Comparison of ENCODE assay signal across 8 mouse cellular contexts in the genomic region with DNA sequence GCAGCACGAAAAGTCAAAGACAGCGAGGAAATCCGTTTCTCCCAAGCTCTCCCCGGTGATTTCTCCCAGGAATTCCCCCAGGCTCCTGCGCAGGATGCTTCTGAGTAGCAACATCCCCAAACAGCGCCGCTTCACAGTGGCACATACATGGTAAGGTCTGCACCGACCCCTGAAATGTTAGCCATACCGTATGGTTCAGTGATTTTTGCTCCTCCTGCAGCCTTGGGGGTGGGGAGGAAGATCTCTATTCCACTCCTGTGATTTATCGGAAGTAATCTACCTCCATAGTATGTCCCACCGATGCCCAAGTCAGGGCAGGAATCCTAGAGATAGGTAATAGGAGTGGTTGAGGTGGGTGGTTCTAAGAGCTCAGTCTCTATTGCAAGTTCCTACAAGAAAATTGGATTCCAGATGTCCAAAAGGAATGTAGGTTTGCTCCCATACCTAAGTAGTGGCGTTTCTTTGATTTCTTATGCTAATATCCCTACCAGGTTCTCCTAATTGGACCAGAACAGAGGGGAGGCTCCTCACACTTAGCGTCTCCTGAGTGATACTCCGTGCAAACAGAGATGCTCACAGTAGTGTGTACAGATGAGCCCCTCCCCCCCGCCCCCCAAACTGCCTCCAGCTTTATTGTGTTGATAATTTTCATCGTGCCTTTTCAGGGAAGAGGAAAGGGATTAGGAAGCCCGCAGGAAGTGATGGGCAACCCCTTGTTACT.
A peak's percentile ranks its signal among the peaks of the same experiment; 100 is the strongest.
DNase-seq lines count a peak whose midpoint lies in the region; ATAC-seq and TF ChIP-seq lines count a peak whose summit lies in the region.

No protein-coding gene starts in this region.

- no peaks in the 10 kb centered on the region for H3K9me3 ChIP-seq in limb, embryonic 13.5 days
- no peaks in the 10 kb centered on the region for H3K9me3 ChIP-seq in neural tube, embryonic 15.5 days (replicated peaks)

- DNase-seq in embryo, embryonic 10 days (ENCODE audit: low spot score) = peak; percentile 56
- no peak for DNase-seq in embryo, embryonic 9.5 days (ENCODE audit: extremely low spot score)
- no peak for DNase-seq in testis, postnatal 14 days (ENCODE audit: low spot score)
- DNase-seq in T-cell, adult 2 months (ENCODE audit: low spot score) = no peak
- no peak for DNase-seq in left cerebral cortex, postnatal 10 days (ENCODE audit: extremely low spot score in 1 of 2, low spot score in 2 of 2)

- TF ChIP-seq POLR2A in testis, adult 2 months (IDR thresholded peaks at IDR 0.05; ENCODE audit: control insufficient read depth, low read depth, low read length) = no peak

- H3K4me2 ChIP-seq in limb, embryonic 13.5 days (replicated peaks) = peak overlapping the region; percentile 86
- peak overlapping the region; percentile 91 for H3K4me2 ChIP-seq in neural tube, embryonic 15.5 days

- H3K36me3 ChIP-seq in testis, adult 2 months (ENCODE audit: control insufficient read depth, insufficient read depth, low read length) = no peaks in the 10 kb centered on the region
- no peaks in the 10 kb centered on the region for H3K36me3 ChIP-seq in limb, embryonic 13.5 days
- H3K36me3 ChIP-seq in neural tube, embryonic 15.5 days = no peaks in the 10 kb centered on the region

- intact Hi-C loops in left cerebral cortex, postnatal 10 days (cut with DNase I) = no loop called here

- peak overlapping the region; percentile 65 for H3K9ac ChIP-seq in limb, embryonic 13.5 days
- peak overlapping the region; percentile 61 for H3K9ac ChIP-seq in neural tube, embryonic 15.5 days (replicated peaks)

- H3K27me3 ChIP-seq in testis, adult 2 months (ENCODE audit: control insufficient read depth, insufficient read depth, low read length) = no peaks in the 10 kb centered on the region
- H3K27me3 ChIP-seq in limb, embryonic 13.5 days = no peaks in the 10 kb centered on the region
- H3K27me3 ChIP-seq in neural tube, embryonic 15.5 days (replicated peaks) = no peaks in the 10 kb centered on the region

- H3K4me1 ChIP-seq in testis, adult 2 months (ENCODE audit: control insufficient read depth, insufficient read depth, low read length) = peaks cover 5% of the 10 kb centered on the region; the same call in 1 of the 2 replicates
- H3K4me1 ChIP-seq in limb, embryonic 13.5 days = peaks cover 12% of the 10 kb centered on the region
- peaks cover 15% of the 10 kb centered on the region for H3K4me1 ChIP-seq in neural tube, embryonic 15.5 days

- ATAC-seq in limb, embryonic 13.5 days (ENCODE audit: low FRiP score, low read depth) = peak; percentile 45; the same call in 1 of the 2 replicates
- peak; percentile 76 for ATAC-seq in neural tube, embryonic 15.5 days (ENCODE audit: low FRiP score)

- under 1% methylated on average over 17 of the region's 17 CpGs for WGBS in limb, embryonic 13.5 days
- 2% methylated on average over 17 of the region's 17 CpGs for WGBS in neural tube, embryonic 15.5 days

- H3K4me3 ChIP-seq in testis, adult 2 months (ENCODE audit: control insufficient read depth, low read depth, low read length) = peak overlapping the region; percentile 75
- peak overlapping the region; percentile 47 for H3K4me3 ChIP-seq in limb, embryonic 13.5 days
- H3K4me3 ChIP-seq in neural tube, embryonic 15.5 days (replicated peaks) = peak overlapping the region; percentile 52

- no peak for TF ChIP-seq CTCF in testis, adult 2 months (IDR thresholded peaks at IDR 0.05; ENCODE audit: control insufficient read depth, insufficient read depth, insufficient replicate concordance, low read depth, low read length)

- H3K27ac ChIP-seq in testis, adult 2 months (ENCODE audit: control insufficient read depth, insufficient read depth, low read depth, low read length) = no peak overlapping the region
- peak overlapping the region; percentile 65 for H3K27ac ChIP-seq in limb, embryonic 13.5 days
- H3K27ac ChIP-seq in neural tube, embryonic 15.5 days (replicated peaks) = peak overlapping the region; percentile 73
